Mouse (Mus musculus) megakaryocyte, embryonic 14.5 days (primary cell): Measurements from ENCODE around the gene Selp. TPM values are rescaled to one million over a fixed set of nuclear protein-coding genes. Genes with fewer than 3 reads are reported as not detected.
A peak's percentile ranks its signal among the peaks of the same experiment; 100 is the strongest.

Source experiments
- H3K27me3 ChIP-seq: replicated peaks from 2 replicates; pipeline ENCODE3; 2012; ENCODE audit warnings: inconsistent platforms
- H3K36me3 ChIP-seq: replicated peaks from 2 replicates; pipeline ENCODE3; 2012; ENCODE audit warnings: low read length, inconsistent platforms, mixed read lengths
- H3K4me1 ChIP-seq: 2 replicates; pipeline ENCODE4 v1.6.1; 2012; ENCODE audit warnings: inconsistent platforms
- H3K4me3 ChIP-seq: replicated peaks from 2 replicates; pipeline ENCODE3; 2012; ENCODE audit warnings: moderate library complexity, mild to moderate bottlenecking, inconsistent platforms
- H3K9me3 ChIP-seq: 2 replicates; pipeline ENCODE4 v1.6.1; 2012; ENCODE audit warnings: inconsistent platforms
- FLI1 ChIP-seq: IDR thresholded peaks from 2 replicates; pipeline ENCODE4 v1.6.1; 2012; ENCODE audit warnings: low read length, inconsistent platforms, mixed read lengths
- GATA1 ChIP-seq: IDR thresholded peaks from 3 replicates; pipeline ENCODE4 v1.6.1; 2012; ENCODE audit warnings: mixed read lengths, low read length, inconsistent platforms, borderline replicate concordance
- polyA plus RNA-seq: library from polyadenylated mRNA; stranded (reverse); fragments of >175 nt; gene quantifications from 2 replicates; pipeline ENCODE4 v1.2.3, GENCODE M21; 2012; ENCODE audit warnings: low replicate concordance; ENCODE audit not compliant: insufficient read depth

The Selp gene
- polyA plus RNA-seq, 1 experiment, result 197 TPM

GRCm38 (mm10) chr1:164078323-164078741 is 36.7 kb upstream of the Selp start:
- H3K36me3 ChIP-seq, result peaks cover 3% of the 10 kb centered on the region
- no peaks in the 10 kb centered on the region for H3K9me3 ChIP-seq
- TF ChIP-seq FLI1, result no peak
- TF ChIP-seq GATA1, result no peak
- no peak overlapping the region for H3K4me3 ChIP-seq
- peaks cover 70% of the 10 kb centered on the region for H3K4me1 ChIP-seq
- peaks cover 11% of the 10 kb centered on the region for H3K27me3 ChIP-seq

DNA sequence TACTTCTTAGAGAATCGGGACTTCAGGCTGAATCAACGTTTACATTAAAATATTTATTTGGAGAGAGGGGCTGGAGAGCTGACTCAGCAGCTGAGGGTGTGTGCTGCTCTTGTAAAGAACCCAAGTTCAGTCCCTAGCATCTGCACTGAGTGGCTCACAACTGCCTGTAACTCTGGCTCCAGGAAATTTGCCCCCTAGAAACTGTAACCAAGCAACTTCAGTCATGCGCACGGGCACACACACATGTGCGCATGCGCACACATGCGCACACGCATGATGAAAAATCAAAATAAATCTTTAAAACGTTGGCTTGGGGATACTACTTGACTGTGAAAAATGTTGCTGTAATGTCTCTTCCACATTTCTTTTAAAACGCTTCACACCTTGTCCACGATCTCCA is 36.0 kb upstream of the Selp start:
- Histone ChIP-seq H3K27me3 (peaks cover 11% of the 10 kb centered on the region), H3K4me1 (peaks cover 67% of the 10 kb centered on the region), H3K4me3 (no peak overlapping the region)

GRCm38 (mm10) chr1:164083046-164083445 is 32.0 kb upstream of the Selp start:
- Histone ChIP-seq H3K36me3 (no peaks in the 10 kb centered on the region), H3K9me3 (no peaks in the 10 kb centered on the region), H3K4me1 (peaks cover 64% of the 10 kb centered on the region), H3K4me3 (no peak overlapping the region), H3K27me3 (peaks cover 11% of the 10 kb centered on the region)
- TF ChIP-seq FLI1 (no peak), GATA1 (no peak)

More for the DNA sequence above, 36.0 kb upstream of the Selp start:
- Histone ChIP-seq H3K36me3 (no peaks in the 10 kb centered on the region), H3K9me3 (no peaks in the 10 kb centered on the region)
- TF ChIP-seq FLI1, result no peak
- TF ChIP-seq GATA1, result no peak

DNA sequence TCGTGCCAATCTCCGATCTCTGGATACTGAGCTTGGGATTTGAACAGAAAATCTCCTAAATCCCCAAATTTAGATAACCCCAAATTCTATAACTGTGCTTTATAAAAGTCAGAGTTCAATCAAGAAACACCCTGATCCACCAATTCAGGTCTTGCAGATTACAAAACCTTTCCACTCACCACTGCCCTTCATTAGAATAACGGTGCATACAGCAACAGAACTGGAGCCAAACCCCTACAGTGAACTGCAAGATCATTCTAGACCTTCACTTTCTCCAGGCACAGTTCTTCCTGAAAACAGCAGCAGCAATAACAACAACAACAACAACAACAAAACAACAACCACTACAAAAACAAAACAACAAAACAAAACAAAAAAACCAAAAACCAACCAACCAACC is 28.3 kb upstream of the Selp start:
- Histone ChIP-seq H3K4me3 (no peak overlapping the region), H3K27me3 (peaks cover 5% of the 10 kb centered on the region), H3K4me1 (peaks cover 51% of the 10 kb centered on the region), H3K9me3 (no peaks in the 10 kb centered on the region), H3K36me3 (no peaks in the 10 kb centered on the region)
- no peak for TF ChIP-seq FLI1
- TF ChIP-seq GATA1, result no peak

DNA sequence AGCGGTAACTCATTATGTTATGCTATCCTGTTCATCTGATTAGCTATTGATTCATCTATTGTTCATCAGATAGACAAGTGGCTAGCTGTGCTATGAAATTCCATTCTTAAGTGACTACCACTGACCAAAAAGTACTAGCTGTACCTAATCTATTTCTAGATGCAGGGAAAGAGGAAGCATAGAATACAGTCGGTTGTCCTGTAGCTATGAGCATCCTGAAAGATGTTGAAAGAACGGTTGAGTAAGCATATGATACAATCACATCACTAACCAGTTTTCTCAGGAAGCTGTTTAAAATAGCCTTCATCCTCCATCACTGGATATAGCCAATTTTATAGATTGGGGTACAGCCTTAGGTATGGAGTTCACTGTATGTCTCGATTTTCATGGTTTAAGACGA is 27.2 kb upstream of the Selp start:
- peaks cover 5% of the 10 kb centered on the region for H3K27me3 ChIP-seq
- H3K4me1 ChIP-seq, result peaks cover 44% of the 10 kb centered on the region
- no peaks in the 10 kb centered on the region for H3K9me3 ChIP-seq
- no peak overlapping the region for H3K4me3 ChIP-seq
- no peaks in the 10 kb centered on the region for H3K36me3 ChIP-seq
- no peak for TF ChIP-seq FLI1
- no peak for TF ChIP-seq GATA1

GRCm38 (mm10) chr1:164096780-164097179 is 18.3 kb upstream of the Selp start:
- H3K4me3 ChIP-seq, result no peak overlapping the region
- peaks cover 41% of the 10 kb centered on the region for H3K4me1 ChIP-seq
- H3K9me3 ChIP-seq, result no peaks in the 10 kb centered on the region
- no peaks in the 10 kb centered on the region for H3K36me3 ChIP-seq
- H3K27me3 ChIP-seq, result no peaks in the 10 kb centered on the region
- no peak for TF ChIP-seq GATA1

GRCm38 (mm10) chr1:164097911-164098310 is 17.2 kb upstream of the Selp start:
- Histone ChIP-seq H3K27me3 (no peaks in the 10 kb centered on the region), H3K4me3 (no peak overlapping the region), H3K9me3 (no peaks in the 10 kb centered on the region), H3K4me1 (peaks cover 51% of the 10 kb centered on the region), H3K36me3 (no peaks in the 10 kb centered on the region)
- TF ChIP-seq FLI1 (no peak), GATA1 (no peak)

DNA sequence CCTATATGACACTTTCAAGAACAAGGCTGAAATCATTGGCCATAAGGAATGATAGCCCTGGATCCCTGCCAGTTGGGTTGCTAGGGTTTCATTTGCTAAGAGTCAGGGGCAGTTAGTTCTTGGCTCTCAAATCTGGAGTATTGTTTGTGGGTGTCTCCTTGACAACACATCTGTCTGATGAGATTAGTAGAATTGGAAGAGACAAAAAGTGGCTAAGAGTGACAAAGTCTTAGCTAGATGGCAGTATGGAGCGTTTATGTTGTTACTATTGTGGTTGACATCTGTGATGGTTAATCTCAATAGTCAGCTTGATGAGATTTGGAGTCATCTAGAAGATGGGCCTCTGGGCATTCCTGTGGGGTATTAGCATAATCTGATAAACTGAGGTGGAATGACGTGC is 16.7 kb upstream of the Selp start:
- H3K36me3 ChIP-seq, result no peaks in the 10 kb centered on the region
- no peaks in the 10 kb centered on the region for H3K27me3 ChIP-seq
- peaks cover 49% of the 10 kb centered on the region for H3K4me1 ChIP-seq
- no peak overlapping the region for H3K4me3 ChIP-seq
- no peaks in the 10 kb centered on the region for H3K9me3 ChIP-seq
- TF ChIP-seq FLI1 (no peak), GATA1 (no peak)

DNA sequence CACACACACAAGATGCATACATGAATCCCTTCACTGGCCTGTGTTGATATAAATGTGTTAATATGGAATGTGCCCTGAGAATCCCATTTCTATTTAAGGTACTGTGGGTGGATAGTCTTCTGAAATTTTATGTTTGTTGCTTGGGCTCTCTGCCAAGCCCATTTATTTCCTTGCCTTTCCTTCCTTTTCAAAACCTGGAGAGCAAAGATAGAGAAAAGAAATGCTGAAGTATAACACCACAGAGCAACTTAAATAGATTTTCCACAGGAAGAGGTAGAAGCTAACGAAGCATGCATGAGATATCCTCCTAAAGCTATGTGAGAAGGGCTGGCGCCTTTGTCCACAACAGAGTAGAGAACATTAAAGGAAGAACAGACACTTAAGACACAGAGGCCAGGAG is 5.3 kb upstream of the Selp start:
- Histone ChIP-seq H3K4me1 (peaks cover 82% of the 10 kb centered on the region), H3K27me3 (no peaks in the 10 kb centered on the region), H3K9me3 (no peaks in the 10 kb centered on the region), H3K36me3 (no peaks in the 10 kb centered on the region), H3K4me3 (peak overlapping the region; percentile 38)
- TF ChIP-seq FLI1 (no peak), GATA1 (no peak)

DNA sequence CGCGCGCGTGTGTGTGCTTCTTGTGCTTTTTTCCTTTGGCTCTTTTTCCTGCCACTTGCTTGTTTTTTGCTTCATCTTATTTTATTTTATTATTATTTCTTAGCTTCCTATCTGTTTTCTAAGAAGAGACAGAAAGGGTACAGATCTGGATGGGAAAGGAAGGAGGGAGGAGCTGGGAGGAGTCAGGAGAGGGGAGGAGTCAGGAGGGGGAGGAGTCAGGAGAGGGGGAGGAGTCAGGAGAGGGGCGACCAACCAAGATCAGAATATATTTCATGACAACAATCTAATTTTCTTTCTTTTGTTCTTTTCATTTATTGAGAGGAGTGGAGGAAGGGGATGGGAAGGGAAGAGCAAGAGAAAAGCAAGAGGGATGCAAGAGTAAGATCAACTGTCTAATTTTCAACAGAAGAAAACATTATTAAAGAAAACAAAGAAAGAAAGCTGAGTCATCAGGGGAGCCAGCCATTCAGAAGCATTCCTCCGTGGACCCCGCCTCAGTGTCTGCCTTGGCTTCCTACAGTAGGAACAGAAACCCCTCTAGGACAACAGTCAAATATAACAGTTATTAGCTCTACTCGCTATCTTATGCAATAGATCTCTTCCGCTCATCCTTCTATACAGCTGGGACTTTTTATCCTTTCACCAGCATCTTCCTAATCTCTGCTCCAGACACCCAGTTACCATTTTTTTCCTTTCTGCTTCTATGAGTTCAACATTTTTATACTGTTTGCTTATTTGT is 4.3 kb upstream of the Selp start:
- TF ChIP-seq FLI1, result no peak
- no peak for TF ChIP-seq GATA1
- peaks cover 90% of the 10 kb centered on the region for H3K4me1 ChIP-seq
- peak overlapping the region; percentile 65 for H3K4me3 ChIP-seq
- H3K9me3 ChIP-seq, result no peaks in the 10 kb centered on the region
- H3K36me3 ChIP-seq, result no peaks in the 10 kb centered on the region
- H3K27me3 ChIP-seq, result no peaks in the 10 kb centered on the region
